Mouse (Mus musculus): ENCODE results near the gene Mxra7. TPM values are rescaled to one million over a fixed set of nuclear protein-coding genes. Genes with fewer than 3 reads are reported as not detected.

Gene Mxra7
- total RNA-seq, 1 experiment from 2014 or later = not detected

- no peak for ATAC-seq (replicated peaks; ENCODE audit: insufficient number of reproducible peaks, low FRiP score, low TSS enrichment, poor library complexity, severe bottlenecking)
Measured at GRCm38 (mm10) chr11:116822215-116822614, 5.6 kb downstream of the Mxra7 start.

- ATAC-seq (replicated peaks; ENCODE audit: insufficient number of reproducible peaks, low FRiP score, low TSS enrichment, poor library complexity, severe bottlenecking) = no peak
Measured at GRCm38 (mm10) chr11:116821057-116821940, 6.5 kb downstream of the Mxra7 start.

- ATAC-seq (replicated peaks; ENCODE audit: insufficient number of reproducible peaks, low FRiP score, low TSS enrichment, poor library complexity, severe bottlenecking) = no peak
Measured at GRCm38 (mm10) chr11:116819932-116820593, 7.8 kb downstream of the Mxra7 start.

- ATAC-seq (replicated peaks; ENCODE audit: insufficient number of reproducible peaks, low FRiP score, low TSS enrichment, poor library complexity, severe bottlenecking) = no peak
Measured at GRCm38 (mm10) chr11:116818722-116819121, 9.1 kb downstream of the Mxra7 start.

GRCm38 (mm10) chr11:116817567-116817966 is 10.3 kb downstream of the Mxra7 start:
- no peak for ATAC-seq (replicated peaks; ENCODE audit: insufficient number of reproducible peaks, low FRiP score, low TSS enrichment, poor library complexity, severe bottlenecking)

GRCm38 (mm10) chr11:116816769-116817168 is 11.1 kb downstream of the Mxra7 start:
- no peak for ATAC-seq (replicated peaks; ENCODE audit: insufficient number of reproducible peaks, low FRiP score, low TSS enrichment, poor library complexity, severe bottlenecking)

GRCm38 (mm10) chr11:116814884-116815415 is 12.9 kb downstream of the Mxra7 start:
- no peak for ATAC-seq (replicated peaks; ENCODE audit: insufficient number of reproducible peaks, low FRiP score, low TSS enrichment, poor library complexity, severe bottlenecking)

GRCm38 (mm10) chr11:116814076-116814883 is 13.6 kb downstream of the Mxra7 start:
- ATAC-seq (replicated peaks; ENCODE audit: insufficient number of reproducible peaks, low FRiP score, low TSS enrichment, poor library complexity, severe bottlenecking) = no peak

- ATAC-seq (replicated peaks; ENCODE audit: insufficient number of reproducible peaks, low FRiP score, low TSS enrichment, poor library complexity, severe bottlenecking) = no peak
Measured at GRCm38 (mm10) chr11:116813610-116814009, 14.2 kb downstream of the Mxra7 start.

GRCm38 (mm10) chr11:116812793-116813529 is 14.9 kb downstream of the Mxra7 start:
- ATAC-seq (replicated peaks; ENCODE audit: insufficient number of reproducible peaks, low FRiP score, low TSS enrichment, poor library complexity, severe bottlenecking) = no peak

GRCm38 (mm10) chr11:116810983-116811901 is 16.6 kb downstream of the Mxra7 start:
- ATAC-seq (replicated peaks; ENCODE audit: insufficient number of reproducible peaks, low FRiP score, low TSS enrichment, poor library complexity, severe bottlenecking) = peak; percentile 47

GRCm38 (mm10) chr11:116810528-116810927 is 17.3 kb downstream of the Mxra7 start:
- no peak for ATAC-seq (replicated peaks; ENCODE audit: insufficient number of reproducible peaks, low FRiP score, low TSS enrichment, poor library complexity, severe bottlenecking)

- ATAC-seq (replicated peaks; ENCODE audit: insufficient number of reproducible peaks, low FRiP score, low TSS enrichment, poor library complexity, severe bottlenecking) = no peak
Measured at GRCm38 (mm10) chr11:116809520-116809919, 18.3 kb downstream of the Mxra7 start.

- ATAC-seq (replicated peaks; ENCODE audit: insufficient number of reproducible peaks, low FRiP score, low TSS enrichment, poor library complexity, severe bottlenecking) = no peak
Measured at GRCm38 (mm10) chr11:116808811-116809395, 18.9 kb downstream of the Mxra7 start.

GRCm38 (mm10) chr11:116807938-116808606 is 19.8 kb downstream of the Mxra7 start:
- peak; percentile 56; the same call in 1 of the 2 replicates for ATAC-seq (replicated peaks; ENCODE audit: insufficient number of reproducible peaks, low FRiP score, low TSS enrichment, poor library complexity, severe bottlenecking)

- ATAC-seq (replicated peaks; ENCODE audit: insufficient number of reproducible peaks, low FRiP score, low TSS enrichment, poor library complexity, severe bottlenecking) = no peak
Measured at GRCm38 (mm10) chr11:116807526-116807925, 20.3 kb downstream of the Mxra7 start.

Data from monocyte, adult 5-6 weeks (primary cell).